Mouse (Mus musculus) c-Kit-positive CD71-positive TER-119-positive erythroid progenitor cells, embryonic 14.5 days (primary cell): ENCODE data around the gene Pde5a.

Source experiments
- DNase-seq: peaks from one replicate; pipeline ENCODE4 v3.0.0-alpha.2; 2013; ENCODE audit warnings: low spot score

Gene Pde5a

DNA sequence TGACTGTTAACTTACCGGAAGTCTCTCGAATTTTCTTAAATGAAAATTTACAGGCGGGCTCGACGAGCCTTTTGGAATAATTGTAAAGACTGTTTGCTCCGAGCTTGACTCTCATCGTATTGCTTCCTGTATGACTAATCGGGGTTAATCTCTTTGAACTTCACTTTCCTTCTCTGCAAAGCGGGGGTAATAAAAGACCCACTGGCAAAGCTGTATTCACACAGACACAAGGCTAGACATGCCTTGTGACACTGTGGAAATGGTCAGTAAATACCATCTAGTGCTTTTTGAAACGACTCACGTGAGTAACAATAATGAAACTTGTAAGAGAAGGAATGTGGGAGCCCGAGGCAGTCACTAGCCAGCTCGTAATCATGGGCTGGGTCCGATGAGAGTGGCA lies 35.0 kb downstream of the Pde5a start:
- DNase-seq = no peak

DNA sequence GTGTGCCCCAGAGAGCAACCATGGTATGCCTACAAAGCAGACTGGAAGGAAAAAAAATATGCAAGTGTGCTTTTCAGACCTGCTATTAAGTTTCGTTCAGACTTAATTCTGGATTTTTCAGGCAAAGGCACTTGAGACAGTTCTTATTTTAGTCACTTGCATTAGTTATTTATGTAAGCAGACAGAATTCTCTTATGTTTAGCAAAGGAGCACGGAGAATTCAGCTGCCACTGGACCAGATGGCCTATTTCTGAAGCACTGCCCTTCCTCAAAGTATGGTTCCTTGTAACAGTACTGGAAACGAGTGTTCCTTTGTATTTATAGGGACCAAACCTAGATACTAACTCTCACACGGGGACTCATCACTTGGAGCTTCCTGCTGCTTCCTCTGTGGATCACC lies 38.2 kb downstream of the Pde5a start:
- no peak for DNase-seq

- DNase-seq = no peak
These were observed 39.1 kb downstream of the Pde5a start for GRCm38 (mm10) chr3:122767841-122768240.

DNA sequence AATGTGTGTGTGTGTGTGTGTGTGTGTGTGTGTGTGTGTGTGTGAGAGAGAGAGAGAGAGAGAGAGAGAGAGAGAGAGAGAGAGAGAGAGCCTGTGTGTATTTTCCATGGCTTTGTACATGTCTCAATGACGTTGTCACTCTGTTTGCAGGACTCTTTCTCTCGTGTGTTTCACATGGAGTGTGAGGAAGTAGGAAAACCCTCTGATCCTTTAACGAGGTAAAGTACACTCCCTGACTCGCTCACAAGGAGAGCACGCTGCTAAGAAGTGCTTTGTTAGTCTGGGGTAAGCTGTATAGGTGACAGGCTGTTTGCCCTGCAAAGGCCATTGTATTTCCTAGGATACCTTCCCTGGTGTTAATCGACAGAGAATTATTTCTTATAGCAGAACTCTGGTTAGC lies 52.7 kb downstream of the Pde5a start:
- DNase-seq = no peak

- no peak for DNase-seq
These were observed 55.5 kb downstream of the Pde5a start for GRCm38 (mm10) chr3:122784245-122784644.

GRCm38 (mm10) chr3:122788314-122788713 lies 59.6 kb downstream of the Pde5a start:
- no peak for DNase-seq

GRCm38 (mm10) chr3:122789544-122789943 lies 60.8 kb downstream of the Pde5a start:
- DNase-seq = no peak

GRCm38 (mm10) chr3:122800050-122800449 lies 71.3 kb downstream of the Pde5a start:
- no peak for DNase-seq

DNA sequence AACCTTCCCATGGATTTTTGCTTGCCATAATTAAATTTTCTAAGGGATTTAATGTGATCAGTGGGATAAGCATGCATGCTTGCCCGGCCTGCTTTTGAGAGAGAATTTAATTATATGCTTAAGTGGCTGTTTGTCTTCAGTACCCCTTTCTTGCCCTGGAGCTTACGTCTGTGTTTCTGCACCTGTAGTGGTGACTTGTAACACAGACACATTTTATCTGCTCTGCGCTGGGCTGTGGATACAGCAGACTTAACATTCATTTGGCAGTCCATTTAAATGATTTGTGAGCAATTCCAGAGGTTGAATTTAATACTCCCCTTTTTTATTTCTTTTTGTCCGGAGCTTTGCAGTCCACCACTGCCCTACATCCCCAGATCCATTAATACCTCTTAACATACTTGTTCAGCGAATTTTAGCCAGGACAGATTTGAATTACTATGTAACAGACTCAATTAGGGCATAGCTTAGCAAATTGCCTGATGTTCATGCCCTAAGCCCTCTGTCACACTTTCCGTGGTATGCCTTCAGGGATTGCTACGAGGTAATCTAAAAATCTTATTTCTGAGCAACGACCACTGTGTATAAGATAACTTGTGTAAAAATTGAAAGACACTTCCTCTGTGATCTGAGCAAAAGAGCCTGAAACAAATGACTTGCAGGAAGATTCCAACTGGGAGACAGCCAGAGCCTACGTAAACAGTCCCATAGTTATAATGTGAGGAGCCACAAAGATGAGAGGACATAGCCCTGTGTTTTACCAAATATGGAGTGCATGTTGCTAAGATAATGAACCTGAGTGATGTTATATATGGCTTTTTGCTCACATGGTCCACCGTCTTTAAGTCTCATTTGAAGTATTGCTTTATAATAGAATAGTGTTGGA lies 72.0 kb downstream of the Pde5a start:
- DNase-seq = no peak

GRCm38 (mm10) chr3:122801436-122802221 lies 72.9 kb downstream of the Pde5a start:
- no peak for DNase-seq

GRCm38 (mm10) chr3:122807313-122807712 lies 78.6 kb downstream of the Pde5a start:
- no peak for DNase-seq

DNA sequence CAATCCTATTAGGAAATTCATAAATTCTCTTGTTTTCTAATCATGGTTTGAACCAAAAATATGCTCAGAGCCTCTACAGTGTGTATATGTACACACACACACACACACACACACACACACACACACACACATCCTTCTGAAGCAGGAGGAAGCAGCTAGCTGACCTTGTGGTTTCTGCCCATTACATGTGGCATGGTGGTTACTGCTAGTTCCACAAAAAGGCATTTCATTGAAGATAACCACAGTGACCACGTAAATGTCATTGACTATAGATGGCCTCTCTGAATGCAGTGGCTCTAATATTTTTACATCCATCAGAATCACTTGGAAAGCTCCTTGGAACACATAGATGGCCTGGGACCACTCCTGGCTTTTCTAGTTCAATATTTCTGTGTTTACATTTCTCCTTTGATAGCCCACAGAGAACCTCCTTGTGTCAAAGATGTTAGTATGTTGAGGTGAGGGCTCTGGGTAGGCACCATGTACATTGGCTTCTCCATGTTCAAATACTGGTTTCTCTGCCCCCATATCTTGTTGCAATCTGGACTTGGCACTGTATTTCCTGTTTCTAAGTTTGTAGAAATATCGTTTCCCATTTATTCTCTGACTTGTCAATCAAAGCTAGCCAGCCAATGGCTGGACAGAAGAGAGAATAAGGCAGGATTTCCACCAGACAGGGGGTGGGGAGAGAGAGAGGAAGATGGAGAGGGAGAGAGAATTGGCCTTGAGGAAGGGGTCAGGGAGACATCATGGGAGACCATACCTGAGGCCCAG lies 81.5 kb downstream of the Pde5a start:
- DNase-seq = no peak

DNA sequence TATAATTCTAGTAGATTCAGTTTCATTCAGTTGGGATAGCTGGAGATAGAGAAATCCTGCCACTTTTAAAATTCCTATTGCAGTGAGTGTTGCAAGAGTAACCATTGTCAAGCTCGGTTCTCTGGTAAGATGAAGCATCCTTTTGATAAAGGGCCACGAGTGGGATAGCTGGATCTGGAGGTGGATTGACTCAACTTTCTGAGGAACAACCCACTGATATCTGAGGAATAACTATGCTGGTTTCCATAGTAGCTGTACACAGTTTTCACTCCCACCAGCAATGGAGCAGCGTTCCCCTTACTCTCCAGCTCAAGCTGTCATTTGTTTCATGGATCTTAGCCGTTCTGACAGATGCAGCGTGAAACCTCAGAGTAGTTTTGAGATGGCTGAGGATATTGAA lies 82.2 kb downstream of the Pde5a start:
- no peak for DNase-seq

DNA sequence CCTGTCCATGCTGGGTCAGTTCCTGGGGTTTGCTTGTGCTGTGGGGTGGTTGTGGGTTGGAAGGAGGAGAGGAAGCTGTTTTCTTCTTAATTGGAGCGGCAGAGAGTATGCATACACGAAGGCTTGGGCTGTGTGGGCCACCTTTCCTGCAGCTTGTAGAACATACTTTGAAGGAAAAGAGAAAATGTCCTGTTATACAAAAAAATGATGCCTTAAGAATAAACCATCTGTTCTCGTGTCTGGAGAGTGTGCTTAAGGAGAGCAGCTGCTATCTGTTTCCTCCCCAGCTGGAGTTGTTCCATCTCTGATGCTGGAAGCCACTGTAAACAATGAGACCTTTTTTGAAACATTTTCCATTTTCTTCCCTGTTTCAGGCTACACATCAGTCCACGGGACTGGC lies 85.8 kb downstream of the Pde5a start:
- no peak for DNase-seq

GRCm38 (mm10) chr3:122818282-122818681 lies 89.5 kb downstream of the Pde5a start:
- DNase-seq = no peak

GRCm38 (mm10) chr3:122820700-122821099 lies 92.0 kb downstream of the Pde5a start:
- no peak for DNase-seq

GRCm38 (mm10) chr3:122828270-122829058 lies 99.7 kb downstream of the Pde5a start:
- no peak for DNase-seq

DNA sequence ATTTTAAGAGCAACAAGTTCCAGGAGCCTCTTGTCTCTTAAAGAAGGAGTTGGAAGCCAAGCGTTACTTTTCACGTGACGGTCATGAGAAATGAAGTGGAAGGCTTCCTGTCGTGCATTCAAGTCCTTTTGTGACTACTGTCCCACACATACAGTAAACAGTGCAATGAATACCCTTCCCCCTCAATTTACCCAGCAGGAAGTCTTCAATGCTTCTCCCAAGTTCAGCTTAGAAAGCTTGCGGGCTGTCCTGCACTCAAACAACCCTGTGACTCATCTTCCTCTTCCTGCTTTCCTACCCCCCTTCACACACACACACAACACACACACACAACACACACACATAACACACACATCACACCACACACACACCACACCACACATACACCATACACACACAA lies 105.8 kb downstream of the Pde5a start:
- DNase-seq = no peak

- DNase-seq = no peak
These were observed 106.5 kb downstream of the Pde5a start for GRCm38 (mm10) chr3:122835097-122835850.

DNA sequence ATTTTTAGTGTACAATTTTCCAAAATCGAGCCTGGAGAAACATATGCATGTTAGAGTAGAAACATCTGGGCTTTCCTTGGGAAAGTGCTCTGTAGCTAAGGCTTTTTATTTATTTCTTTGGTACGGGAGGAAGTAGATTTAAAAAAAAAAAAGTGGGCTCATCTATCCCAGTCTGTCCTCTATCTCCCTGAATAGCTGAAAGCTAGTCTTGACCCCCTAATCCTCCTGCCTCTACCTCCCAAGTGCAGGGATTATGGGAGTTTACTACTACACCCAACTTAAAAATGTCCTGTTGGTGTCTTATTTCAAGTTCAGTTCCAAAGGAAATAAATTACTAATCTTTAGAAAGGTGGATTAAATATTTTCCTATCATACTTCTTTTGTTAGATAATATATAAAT lies 108.9 kb downstream of the Pde5a start:
- DNase-seq = no peak
